Mouse (Mus musculus) kidney, postnatal 0 days (tissue): ENCODE measurements around the gene Plekhh2. TPM values are rescaled to one million over a fixed set of nuclear protein-coding genes. Genes with fewer than 3 reads are reported as not detected.

ENCODE experiments used
- ATAC-seq: fragments of 200-750 bp; cut with Nextera tagmentation; replicated peaks from 2 replicates; pipeline ENCODE4 v1.8.0; 2017; ENCODE audit warnings: low read depth, moderate number of reproducible peaks, moderate TSS enrichment, moderate library complexity; ENCODE audit not compliant: low FRiP score
- DNase-seq: peaks from one replicate; pipeline ENCODE4 v3.0.0-alpha.2; 2016; ENCODE audit warnings: low spot score
- H3K27ac ChIP-seq: fragments of 300-500 bp; sonication (generic); 2 replicates; pipeline ENCODE4 v1.5.1; 2014; ENCODE audit warnings: mild to moderate bottlenecking
- H3K27me3 ChIP-seq: fragments of 300-500 bp; sonication (generic); 2 replicates; pipeline ENCODE4 v1.6.1; 2014; ENCODE audit warnings: low read length, mixed read lengths; ENCODE audit not compliant: insufficient read depth
- H3K36me3 ChIP-seq: fragments of 300-500 bp; sonication (generic); 2 replicates; pipeline ENCODE4 v1.6.1; 2014; ENCODE audit warnings: low read length, mixed read lengths; ENCODE audit not compliant: insufficient read depth
- H3K4me1 ChIP-seq: fragments of 300-500 bp; sonication (generic); replicated peaks from 2 replicates; pipeline ENCODE4 v1.6.1; 2014; ENCODE audit warnings: antibody characterized with exemption, low read length, mixed read lengths; ENCODE audit not compliant: insufficient read depth
- H3K4me2 ChIP-seq: fragments of 300-500 bp; sonication (generic); 2 replicates; pipeline ENCODE4 v1.6.1; 2014; ENCODE audit warnings: mild to moderate bottlenecking, low read length, moderate library complexity, mixed read lengths
- H3K4me3 ChIP-seq: fragments of 300-500 bp; sonication (generic); replicated peaks from 2 replicates; pipeline ENCODE4 v1.5.1; 2014; ENCODE audit warnings: low read depth, low read length
- H3K9ac ChIP-seq: fragments of 300-500 bp; sonication (generic); 2 replicates; pipeline ENCODE4 v1.6.1; 2014; ENCODE audit warnings: low read depth, low read length
- H3K9me3 ChIP-seq: fragments of 300-500 bp; sonication (generic); replicated peaks from 2 replicates; pipeline ENCODE4 v1.6.1; 2016; ENCODE audit warnings: low read length, inconsistent platforms, mixed read lengths
- CTCF ChIP-seq: IDR thresholded peaks from 2 replicates; pipeline ENCODE4 v1.5.1; 2016; ENCODE audit warnings: antibody characterized with exemption, low read depth, mild to moderate bottlenecking, moderate library complexity
- WGBS: fragments of 180-500 bp; shearing (Covaris S2); extraction: QIAGEN DNeasy Blood & Tissue Kit; methylation state at CpG from one replicate; pipeline ENCODE4 v1.1.7; 2014; 5-methylcytosine and 5-hydroxymethylcytosine counted together
- polyA plus RNA-seq: library from polyadenylated mRNA; unstranded; fragments of >200 nt; fragmentation: Nextera tagmentation; extraction: Ambion mirVana; gene quantifications from 2 replicates; pipeline ENCODE4 v1.2.1, GENCODE M21; 2015

Gene Plekhh2
- polyA plus RNA-seq, 1 experiment from 2014 or later, result 6.1 TPM

DNA sequence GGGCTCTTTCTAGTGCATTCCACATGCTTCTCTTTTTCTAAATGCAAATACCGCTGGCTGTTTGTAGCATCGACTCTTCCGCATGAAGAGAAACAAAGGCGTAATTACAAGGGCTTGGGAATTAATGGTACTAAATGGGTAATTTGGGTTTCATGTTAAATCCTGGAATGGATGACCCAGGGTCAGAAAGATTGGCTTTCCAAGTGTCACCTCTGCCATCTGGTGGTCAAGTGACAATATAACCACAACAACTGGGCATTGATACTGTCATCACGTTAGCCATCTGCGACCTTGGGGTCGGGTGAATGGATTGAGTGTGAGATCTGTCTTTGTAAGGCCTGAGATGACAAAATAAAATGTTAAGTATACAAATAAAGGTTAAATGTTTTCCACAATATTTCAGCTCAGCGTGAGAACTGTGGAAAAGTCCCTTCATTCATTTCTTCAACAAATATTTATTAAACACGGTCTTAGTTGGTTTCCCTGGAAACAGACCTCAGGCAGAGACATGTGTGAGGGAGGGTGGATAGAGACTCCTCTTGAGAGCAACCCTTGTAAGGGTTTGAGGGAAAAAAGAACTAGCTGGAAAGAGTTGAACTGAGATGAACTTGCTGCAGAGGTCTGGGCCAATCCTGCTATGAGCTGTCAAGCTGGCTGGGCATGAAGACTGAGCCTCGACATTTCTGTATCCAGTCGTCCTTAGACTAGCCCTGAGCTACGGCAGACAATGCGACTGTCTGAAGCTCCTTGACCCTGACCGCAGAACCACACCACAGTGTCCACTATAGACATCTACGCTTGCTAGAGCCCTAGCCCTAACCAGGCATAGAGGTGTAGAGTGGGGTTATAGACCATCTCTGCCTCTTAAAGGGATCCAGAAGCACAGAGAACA is 31.0 kb upstream of the Plekhh2 start:
- no peak overlapping the region for H3K4me2 ChIP-seq
- peak; percentile 74 for TF ChIP-seq CTCF
- H3K9ac ChIP-seq, result no peak overlapping the region
- DNase-seq, result peak; percentile 63
- WGBS, result 51% methylated on average over 15 of the region's 15 CpGs
- H3K36me3 ChIP-seq, result no peaks in the 10 kb centered on the region
- no peak for ATAC-seq
- H3K27ac ChIP-seq, result no peak overlapping the region
- H3K27me3 ChIP-seq, result no peaks in the 10 kb centered on the region
- H3K4me1 ChIP-seq, result no peaks in the 10 kb centered on the region
- no peaks in the 10 kb centered on the region for H3K9me3 ChIP-seq
- H3K4me3 ChIP-seq, result no peak overlapping the region

DNA sequence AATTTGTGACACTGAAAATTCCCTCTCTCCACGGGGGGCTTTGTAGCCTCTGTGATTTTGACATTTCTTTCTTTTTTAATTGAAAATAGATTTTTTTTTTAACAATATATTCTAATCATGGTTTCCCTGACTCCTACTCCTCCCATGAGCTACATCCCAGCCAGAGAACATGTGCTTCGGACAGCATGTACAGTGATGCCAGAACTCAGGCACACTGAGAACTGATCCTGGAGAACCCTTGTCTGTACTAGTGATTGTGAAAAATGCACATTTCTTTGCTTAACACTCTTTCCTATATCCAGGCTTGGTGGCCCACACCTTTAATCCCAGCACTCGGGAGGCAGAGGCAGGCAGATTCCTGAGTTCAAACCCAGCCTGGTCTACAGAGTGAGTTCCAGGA is 28.9 kb upstream of the Plekhh2 start:
- Histone ChIP-seq H3K36me3 (no peaks in the 10 kb centered on the region), H3K4me3 (no peak overlapping the region), H3K9me3 (no peaks in the 10 kb centered on the region), H3K4me1 (no peaks in the 10 kb centered on the region), H3K27me3 (no peaks in the 10 kb centered on the region), H3K27ac (no peak overlapping the region), H3K4me2 (no peak overlapping the region), H3K9ac (no peak overlapping the region)
- DNase-seq (no peak), ATAC-seq (no peak)
- TF ChIP-seq CTCF, result no peak
- WGBS, result 89% methylated on average over 3 of the region's 3 CpGs

DNA sequence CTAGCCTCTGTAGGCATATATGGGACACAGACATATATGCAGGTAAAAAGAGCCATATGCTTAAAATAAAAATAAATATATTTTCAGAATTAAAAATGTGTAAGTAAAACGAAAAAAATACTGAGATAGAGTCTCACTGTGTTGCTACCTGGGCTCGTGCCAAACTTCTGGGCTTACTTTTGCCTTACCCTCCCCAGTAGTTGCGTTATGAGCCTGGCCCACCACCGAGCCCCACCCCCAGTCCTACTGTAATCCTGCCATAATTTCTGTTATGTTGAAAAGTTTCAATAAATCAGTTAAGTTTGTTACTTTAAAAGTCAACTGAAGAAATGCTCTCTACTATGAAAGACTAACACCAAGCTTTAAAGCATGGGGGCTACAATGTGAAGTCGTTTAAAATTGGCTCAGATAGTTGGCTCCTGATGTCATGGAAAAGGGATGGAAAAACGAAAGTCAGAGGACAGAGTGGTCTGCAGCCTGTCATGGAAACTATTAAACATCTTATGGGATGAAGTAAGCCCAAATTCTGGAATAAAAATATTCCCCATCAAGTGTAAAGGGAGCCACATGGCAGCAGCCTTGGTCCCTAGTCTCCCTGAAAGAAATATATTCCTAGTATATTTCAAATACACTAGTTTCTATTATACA is 27.9 kb upstream of the Plekhh2 start:
- Histone ChIP-seq H3K27me3 (no peaks in the 10 kb centered on the region), H3K9me3 (no peaks in the 10 kb centered on the region), H3K9ac (no peak overlapping the region), H3K36me3 (no peaks in the 10 kb centered on the region), H3K27ac (no peak overlapping the region), H3K4me1 (no peaks in the 10 kb centered on the region), H3K4me2 (no peak overlapping the region), H3K4me3 (no peak overlapping the region)
- ATAC-seq (no peak), DNase-seq (peak; percentile 11)
- 62% methylated on average over 6 of the region's 6 CpGs for WGBS
- no peak for TF ChIP-seq CTCF

DNA sequence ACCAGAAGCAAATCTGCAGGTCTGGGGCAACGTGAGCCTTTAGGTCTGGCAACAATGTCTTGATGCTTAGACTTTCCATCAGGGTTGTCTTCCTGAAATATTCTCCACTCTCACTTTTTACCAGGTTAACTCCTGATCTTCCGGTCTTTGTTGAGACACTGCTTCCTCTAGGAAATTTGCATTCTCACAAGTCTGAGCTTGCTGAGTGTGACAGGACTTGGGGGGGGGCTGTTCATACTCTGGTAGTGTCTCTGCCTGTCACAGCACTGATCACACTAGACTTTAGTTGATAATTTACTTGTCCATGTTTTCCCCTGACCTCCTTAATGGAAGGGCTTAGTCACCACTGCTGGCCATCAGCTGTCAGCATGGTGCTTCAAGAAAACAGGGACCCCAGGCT is 24.3 kb upstream of the Plekhh2 start:
- H3K27ac ChIP-seq, result no peak overlapping the region
- no peak for TF ChIP-seq CTCF
- DNase-seq (no peak), ATAC-seq (no peak)
- H3K4me3 ChIP-seq, result no peak overlapping the region
- no peak overlapping the region for H3K9ac ChIP-seq
- no peaks in the 10 kb centered on the region for H3K36me3 ChIP-seq
- WGBS, result 75% methylated on average over 2 of the region's 2 CpGs
- H3K4me1 ChIP-seq, result no peaks in the 10 kb centered on the region
- no peak overlapping the region for H3K4me2 ChIP-seq
- H3K27me3 ChIP-seq, result no peaks in the 10 kb centered on the region
- no peaks in the 10 kb centered on the region for H3K9me3 ChIP-seq

DNA sequence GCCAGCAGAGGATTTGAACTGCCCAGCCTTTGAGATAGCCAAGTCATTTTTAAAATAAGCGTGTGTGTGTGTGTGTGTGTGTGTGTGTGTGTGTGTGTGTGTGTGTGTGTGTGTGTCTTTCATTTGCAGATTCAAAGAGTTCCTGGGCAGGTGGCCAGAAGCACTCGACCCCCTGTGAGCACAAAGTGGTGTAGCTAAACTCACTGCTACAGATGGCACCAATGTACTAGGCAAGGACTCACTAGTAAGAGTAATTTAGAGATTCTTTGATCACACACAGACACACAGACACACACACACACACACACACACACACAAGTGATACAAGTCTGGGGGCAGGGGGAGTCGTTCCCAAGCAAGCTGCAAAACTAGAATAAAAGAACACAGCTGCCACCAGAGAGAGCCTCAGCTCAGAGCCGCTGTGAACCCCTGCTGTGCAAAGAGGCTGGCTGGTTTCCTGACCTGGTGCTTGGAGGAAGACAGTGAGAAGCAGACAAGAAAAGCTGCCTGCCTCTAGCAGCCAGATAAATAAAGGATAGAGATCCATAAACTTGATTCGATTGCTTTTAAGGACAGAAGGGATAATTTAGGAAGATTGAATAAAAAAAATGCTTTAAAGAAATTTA is 19.3 kb upstream of the Plekhh2 start:
- WGBS, result 49% methylated on average over 5 of the region's 5 CpGs
- H3K27ac ChIP-seq, result no peak overlapping the region
- no peak overlapping the region for H3K4me2 ChIP-seq
- no peak overlapping the region for H3K9ac ChIP-seq
- no peak overlapping the region for H3K4me3 ChIP-seq
- H3K4me1 ChIP-seq, result no peaks in the 10 kb centered on the region
- no peaks in the 10 kb centered on the region for H3K27me3 ChIP-seq
- no peaks in the 10 kb centered on the region for H3K36me3 ChIP-seq
- DNase-seq, result no peak
- no peak for ATAC-seq
- H3K9me3 ChIP-seq, result no peaks in the 10 kb centered on the region
- no peak for TF ChIP-seq CTCF

DNA sequence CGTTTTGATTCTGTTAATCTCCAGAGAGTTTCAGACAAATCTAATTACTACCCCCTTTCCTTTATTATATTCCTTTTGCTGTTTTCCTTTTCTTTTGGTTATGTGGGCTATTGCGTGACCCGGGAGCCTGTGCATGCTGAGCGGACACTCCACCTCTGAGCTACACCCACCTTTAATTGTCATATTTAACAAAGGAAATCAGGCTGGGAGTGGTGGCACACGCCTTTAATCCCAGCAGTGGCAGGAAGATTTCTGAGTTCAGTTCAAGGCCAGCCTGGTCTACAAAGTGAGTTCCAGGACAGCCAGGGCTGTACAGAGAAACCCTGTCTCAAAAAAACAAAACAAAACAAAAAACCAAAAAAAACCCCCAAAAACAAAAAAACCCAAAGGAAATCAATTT is 14.7 kb upstream of the Plekhh2 start:
- DNase-seq, result no peak
- Histone ChIP-seq H3K27ac (no peak overlapping the region), H3K36me3 (no peaks in the 10 kb centered on the region), H3K4me2 (no peak overlapping the region), H3K4me1 (no peaks in the 10 kb centered on the region), H3K9ac (no peak overlapping the region), H3K4me3 (no peak overlapping the region), H3K9me3 (no peaks in the 10 kb centered on the region), H3K27me3 (no peaks in the 10 kb centered on the region)
- no peak for ATAC-seq
- WGBS, result 83% methylated on average over 5 of the region's 5 CpGs
- no peak for TF ChIP-seq CTCF
